Mouse (Mus musculus): ENCODE results near the gene Nckap5.
A peak's percentile ranks its signal among the peaks of the same experiment; 100 is the strongest.

The Nckap5 gene

GRCm38 (mm10) chr1:125987803-125988202 is 842.8 kb downstream of the Nckap5 start:
- DNase-seq: no peak

GRCm38 (mm10) chr1:125984570-125984969 is 846.0 kb downstream of the Nckap5 start:
- peak; percentile 7 for DNase-seq

- DNase-seq: no peak
Measured at GRCm38 (mm10) chr1:125974649-125975048, 856.0 kb downstream of the Nckap5 start.

- DNase-seq: no peak
Measured at GRCm38 (mm10) chr1:125971933-125972332, 858.7 kb downstream of the Nckap5 start.

GRCm38 (mm10) chr1:125967671-125968070 is 862.9 kb downstream of the Nckap5 start:
- DNase-seq: no peak

GRCm38 (mm10) chr1:125951026-125951425 is 879.6 kb downstream of the Nckap5 start:
- DNase-seq: no peak

- no peak for DNase-seq
Measured at GRCm38 (mm10) chr1:125949076-125949475, 881.5 kb downstream of the Nckap5 start.

- no peak for DNase-seq
Measured at GRCm38 (mm10) chr1:125945136-125945535, 885.5 kb downstream of the Nckap5 start.

GRCm38 (mm10) chr1:125943305-125943704 is 887.3 kb downstream of the Nckap5 start:
- DNase-seq: no peak

GRCm38 (mm10) chr1:125925486-125925885 is 905.1 kb downstream of the Nckap5 start:
- DNase-seq: no peak

- no peak for DNase-seq
Measured at GRCm38 (mm10) chr1:125923062-125923461, 907.5 kb downstream of the Nckap5 start.

GRCm38 (mm10) chr1:125920696-125921095 is 909.9 kb downstream of the Nckap5 start:
- DNase-seq: no peak

- no peak for DNase-seq
Measured at GRCm38 (mm10) chr1:125912601-125913600, 917.7 kb downstream of the Nckap5 start, which contains the start of gene Lypd1. Gene Lypd1, minus strand, starts transcription at chr1:125913101.

- DNase-seq: peak; percentile 9
Measured at GRCm38 (mm10) chr1:125911901-125912445, 918.6 kb downstream of the Nckap5 start.

GRCm38 (mm10) chr1:125911337-125911900 is 919.2 kb downstream of the Nckap5 start:
- DNase-seq: peak; percentile 9

GRCm38 (mm10) chr1:125910871-125911265 is 919.7 kb downstream of the Nckap5 start:
- no peak for DNase-seq

- peak; percentile 13 for DNase-seq
Measured at GRCm38 (mm10) chr1:125910211-125910870, 920.3 kb downstream of the Nckap5 start.

GRCm38 (mm10) chr1:125893158-125893557 is 937.4 kb downstream of the Nckap5 start:
- no peak for DNase-seq

- no peak for DNase-seq
Measured at GRCm38 (mm10) chr1:125870056-125870455, 960.5 kb downstream of the Nckap5 start.
